Mouse (Mus musculus) heart, embryonic 12.5 days (tissue): ENCODE measurements around the gene Lactbl1. TPM values are rescaled to one million over a fixed set of nuclear protein-coding genes. Genes with fewer than 3 reads are reported as not detected.

Experiments used
- ATAC-seq: fragments of 200-750 bp; cut with Nextera tagmentation; 2 replicates; pipeline ENCODE4 v1.8.0; 2017; ENCODE audit warnings: moderate TSS enrichment, moderate library complexity; ENCODE audit not compliant: insufficient number of reproducible peaks, low FRiP score
- H3K27ac ChIP-seq: fragments of 300-500 bp; sonication (generic); 2 replicates; pipeline ENCODE4 v1.5.1; 2016; ENCODE audit warnings: mild to moderate bottlenecking, moderate library complexity; ENCODE audit not compliant: poor library complexity, severe bottlenecking
- H3K27me3 ChIP-seq: fragments of 300-500 bp; sonication (generic); replicated peaks from 2 replicates; pipeline ENCODE4 v1.6.1; 2016; ENCODE audit warnings: mild to moderate bottlenecking, moderate library complexity
- H3K36me3 ChIP-seq: fragments of 300-500 bp; sonication (generic); 2 replicates; pipeline ENCODE4 v1.6.1; 2016; ENCODE audit warnings: mild to moderate bottlenecking, moderate library complexity
- H3K4me1 ChIP-seq: fragments of 300-500 bp; sonication (generic); replicated peaks from 2 replicates; pipeline ENCODE4 v1.6.1; 2016; ENCODE audit warnings: mild to moderate bottlenecking
- H3K4me2 ChIP-seq: fragments of 300-500 bp; sonication (generic); 2 replicates; pipeline ENCODE4 v1.6.1; 2016; ENCODE audit warnings: mild to moderate bottlenecking, moderate library complexity
- H3K4me3 ChIP-seq: fragments of 300-500 bp; sonication (generic); 2 replicates; pipeline ENCODE4 v1.5.1; 2016; ENCODE audit warnings: mild to moderate bottlenecking
- H3K9ac ChIP-seq: fragments of 300-500 bp; sonication (generic); 2 replicates; pipeline ENCODE4 v1.6.1; 2016; ENCODE audit warnings: mild to moderate bottlenecking, moderate library complexity
- H3K9me3 ChIP-seq: fragments of 300-500 bp; sonication (generic); replicated peaks from 2 replicates; pipeline ENCODE4 v1.6.1; 2016; ENCODE audit warnings: mild to moderate bottlenecking, moderate library complexity
- WGBS: fragments of 180-500 bp; shearing (Covaris S2); methylation state at CpG from one replicate; pipeline ENCODE4 v1.1.7; 2016; 5-methylcytosine and 5-hydroxymethylcytosine counted together
- polyA plus RNA-seq: library from polyadenylated mRNA; unstranded; fragments of >200 nt; fragmentation: Nextera tagmentation; extraction: Ambion mirVana; gene quantifications from 2 replicates; pipeline ENCODE4 v1.2.1, GENCODE M21; 2016

Lactbl1 gene
- polyA plus RNA-seq, 1 experiment from 2014 or later, result not detected

DNA sequence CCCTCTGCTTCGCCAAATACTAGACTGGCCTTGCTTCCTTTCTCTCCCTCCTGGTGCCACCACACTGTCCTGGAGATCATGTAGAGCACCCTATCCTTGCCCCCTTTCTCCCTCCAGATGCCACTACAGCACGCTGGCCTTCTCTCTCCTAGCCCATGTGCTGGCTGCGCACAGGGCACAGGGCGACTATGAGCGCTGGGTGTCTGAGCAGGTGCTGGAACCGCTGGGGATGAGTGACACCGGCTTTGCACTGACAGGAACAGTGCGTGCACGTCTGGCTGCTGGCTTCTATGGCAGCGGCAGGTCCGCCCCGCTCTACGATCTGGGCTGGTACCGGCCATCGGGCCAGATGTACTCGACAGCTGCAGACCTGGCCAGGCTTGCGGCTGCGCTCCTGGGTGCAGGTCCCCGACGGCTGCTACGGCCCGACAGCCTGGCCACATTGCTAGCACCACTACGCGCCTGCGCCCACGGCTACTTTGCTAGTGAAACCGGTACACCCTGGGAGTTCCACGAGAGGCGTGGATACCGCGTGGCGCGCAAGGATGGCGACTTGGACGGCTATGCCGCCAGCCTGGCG, 14.7 kb downstream of the Lactbl1 start:
- WGBS, result 16% methylated on average over 37 of the region's 37 CpGs
- H3K36me3 ChIP-seq, result no peaks in the 10 kb centered on the region
- no peaks in the 10 kb centered on the region for H3K9me3 ChIP-seq
- peak overlapping the region; percentile 86 for H3K4me2 ChIP-seq
- peak overlapping the region; percentile 68 for H3K9ac ChIP-seq
- peaks cover 20% of the 10 kb centered on the region for H3K4me1 ChIP-seq
- H3K27me3 ChIP-seq, result peaks cover 52% of the 10 kb centered on the region
- no peak overlapping the region for H3K27ac ChIP-seq
- 0 out of 2 replicates have a peak, but pooled peaks have one; percentile 9 for ATAC-seq
- H3K4me3 ChIP-seq, result peak overlapping the region; percentile 54

DNA sequence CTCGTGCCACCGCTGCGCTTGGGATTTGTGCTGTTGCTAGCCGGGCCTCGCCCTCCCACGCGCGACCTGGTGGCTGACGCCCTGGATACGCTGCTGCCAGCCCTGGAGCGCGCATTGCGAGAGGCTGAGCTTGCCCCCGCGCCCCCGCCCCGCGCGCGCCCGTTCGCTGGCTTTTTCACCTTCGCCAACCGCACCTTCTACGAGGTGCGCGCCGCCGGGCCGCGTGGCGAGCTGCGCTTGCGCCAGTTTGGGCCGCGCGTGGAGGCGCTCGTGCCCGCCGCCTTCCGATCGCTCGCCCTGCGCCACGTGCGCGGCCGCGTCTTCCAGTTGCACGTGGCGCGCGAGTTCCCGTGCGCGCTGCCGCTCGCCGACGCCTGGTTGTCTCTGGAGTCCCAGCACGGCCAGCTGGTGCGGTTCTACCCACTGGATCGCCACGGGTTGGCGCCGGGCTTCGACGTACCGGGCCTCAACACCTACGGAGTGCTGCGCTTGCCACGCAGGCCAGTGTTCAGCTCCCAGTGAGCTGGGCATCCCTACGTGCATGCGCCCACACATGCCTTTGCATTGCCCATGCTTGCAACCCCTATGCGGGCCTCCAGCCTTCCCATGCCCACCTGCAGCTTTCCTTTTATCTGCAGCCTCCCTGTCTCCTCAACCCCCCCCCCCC, 15.3 kb downstream of the Lactbl1 start:
- peak overlapping the region; percentile 86 for H3K4me2 ChIP-seq
- H3K27ac ChIP-seq, result no peak overlapping the region
- no peaks in the 10 kb centered on the region for H3K36me3 ChIP-seq
- H3K9me3 ChIP-seq, result no peaks in the 10 kb centered on the region
- peaks cover 52% of the 10 kb centered on the region for H3K27me3 ChIP-seq
- 4% methylated on average over 75 of the region's 76 CpGs for WGBS
- peaks cover 20% of the 10 kb centered on the region for H3K4me1 ChIP-seq
- ATAC-seq, result peak; percentile 43; the same call in 1 of the 2 replicates
- H3K4me3 ChIP-seq, result peak overlapping the region; percentile 54
- H3K9ac ChIP-seq, result peak overlapping the region; percentile 68

DNA sequence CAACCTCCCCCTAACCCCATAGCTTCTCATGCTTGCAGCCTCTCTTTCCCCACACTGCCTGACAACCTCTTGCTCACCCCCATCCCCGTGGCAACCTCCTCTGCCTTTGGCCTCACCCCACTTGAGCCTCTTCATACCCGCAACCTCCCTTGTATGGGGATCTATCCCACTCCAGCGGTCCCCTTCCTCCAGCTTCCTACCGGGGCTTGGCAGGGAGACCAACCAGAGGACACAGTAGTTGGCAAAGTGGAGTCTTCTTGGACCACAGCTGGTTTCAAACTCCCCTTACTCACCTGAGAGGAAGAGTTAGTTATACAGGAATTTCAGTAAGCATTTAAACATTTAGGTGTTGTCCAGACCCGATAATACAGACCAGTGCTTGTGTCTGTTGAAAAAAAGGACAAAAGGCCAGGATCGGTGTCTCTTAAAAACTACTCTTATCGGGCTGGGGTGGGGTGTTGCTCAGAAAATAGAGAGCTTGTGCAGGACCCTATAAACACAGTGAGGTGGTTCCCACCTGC, 15.9 kb downstream of the Lactbl1 start:
- Histone ChIP-seq H3K9ac (no peak overlapping the region; the same call in 1 of the 2 replicates), H3K9me3 (no peaks in the 10 kb centered on the region), H3K36me3 (no peaks in the 10 kb centered on the region), H3K4me2 (peak overlapping the region; percentile 86; the same call in 1 of the 2 replicates), H3K27me3 (peaks cover 52% of the 10 kb centered on the region), H3K4me1 (peaks cover 20% of the 10 kb centered on the region), H3K27ac (no peak overlapping the region), H3K4me3 (peak overlapping the region; percentile 54; the same call in 1 of the 2 replicates)
- no peak; the same call in 1 of the 2 replicates for ATAC-seq
- 28% methylated on average over 7 of the region's 7 CpGs for WGBS

DNA sequence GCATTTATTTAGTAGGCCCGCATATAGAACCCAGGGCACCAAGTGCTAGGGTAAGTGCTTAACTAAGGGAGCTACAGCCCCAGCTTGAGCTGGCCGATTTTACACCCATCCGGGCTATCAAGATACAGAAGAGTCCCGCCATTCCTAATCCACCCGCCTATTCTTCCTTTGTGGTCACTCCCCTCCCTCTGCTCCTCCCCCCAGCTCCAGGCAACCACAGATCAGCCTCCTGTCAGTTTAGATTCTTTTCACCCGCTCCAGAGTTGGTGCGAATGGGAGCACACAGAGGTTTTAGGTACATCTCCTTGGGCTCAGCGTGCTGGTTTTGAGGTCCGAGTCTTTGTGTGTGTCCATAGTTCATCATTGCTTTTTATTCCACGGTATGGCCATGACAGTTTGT, 16.5 kb downstream of the Lactbl1 start:
- Histone ChIP-seq H3K4me3 (no peak overlapping the region), H3K27ac (no peak overlapping the region), H3K27me3 (peaks cover 52% of the 10 kb centered on the region), H3K4me1 (peaks cover 20% of the 10 kb centered on the region), H3K36me3 (no peaks in the 10 kb centered on the region), H3K4me2 (peak overlapping the region; percentile 44), H3K9me3 (no peaks in the 10 kb centered on the region), H3K9ac (no peak overlapping the region)
- WGBS, result 9% methylated on average over 10 of the region's 10 CpGs
- no peak for ATAC-seq

DNA sequence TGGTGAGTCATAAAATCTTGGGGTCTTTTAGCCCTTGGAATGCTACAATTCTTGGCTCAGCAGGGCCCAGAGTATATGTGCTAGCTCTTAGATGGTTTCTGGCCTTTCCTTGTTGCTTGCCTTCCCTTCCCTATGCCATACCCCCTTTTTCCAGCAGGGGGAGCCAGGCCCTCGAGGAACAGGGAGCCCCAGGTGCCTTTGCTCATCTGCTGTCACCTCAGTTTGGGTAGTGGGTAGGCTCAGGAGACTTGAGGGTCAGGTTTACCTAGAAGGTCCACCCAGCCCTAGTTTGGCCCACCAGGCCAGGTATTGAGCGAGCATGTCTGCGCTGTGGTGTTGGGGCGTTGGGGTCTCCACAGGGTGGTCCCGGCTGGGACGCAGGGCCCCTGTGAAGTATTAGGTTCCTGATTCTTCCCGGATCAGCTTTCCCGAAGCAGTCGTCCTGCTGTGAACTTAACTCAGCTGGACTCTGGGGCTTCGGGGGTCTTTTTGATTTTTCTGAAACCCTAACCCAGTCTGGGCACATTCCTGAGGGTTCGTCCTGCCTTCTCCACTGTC, 26.6 kb downstream of the Lactbl1 start:
- 10% methylated on average over 11 of the region's 11 CpGs for WGBS
- Histone ChIP-seq H3K36me3 (no peaks in the 10 kb centered on the region), H3K4me3 (0 out of 2 replicates have a peak overlapping the region, but pooled peaks have one; percentile 5), H3K27me3 (peaks cover 16% of the 10 kb centered on the region), H3K27ac (no peak overlapping the region), H3K9me3 (peaks cover 5% of the 10 kb centered on the region; the same call in 1 of the 2 replicates), H3K9ac (0 out of 2 replicates have a peak overlapping the region, but pooled peaks have one; percentile 23), H3K4me2 (peak overlapping the region; percentile 56), H3K4me1 (peaks cover 28% of the 10 kb centered on the region)
- no peak for ATAC-seq

DNA sequence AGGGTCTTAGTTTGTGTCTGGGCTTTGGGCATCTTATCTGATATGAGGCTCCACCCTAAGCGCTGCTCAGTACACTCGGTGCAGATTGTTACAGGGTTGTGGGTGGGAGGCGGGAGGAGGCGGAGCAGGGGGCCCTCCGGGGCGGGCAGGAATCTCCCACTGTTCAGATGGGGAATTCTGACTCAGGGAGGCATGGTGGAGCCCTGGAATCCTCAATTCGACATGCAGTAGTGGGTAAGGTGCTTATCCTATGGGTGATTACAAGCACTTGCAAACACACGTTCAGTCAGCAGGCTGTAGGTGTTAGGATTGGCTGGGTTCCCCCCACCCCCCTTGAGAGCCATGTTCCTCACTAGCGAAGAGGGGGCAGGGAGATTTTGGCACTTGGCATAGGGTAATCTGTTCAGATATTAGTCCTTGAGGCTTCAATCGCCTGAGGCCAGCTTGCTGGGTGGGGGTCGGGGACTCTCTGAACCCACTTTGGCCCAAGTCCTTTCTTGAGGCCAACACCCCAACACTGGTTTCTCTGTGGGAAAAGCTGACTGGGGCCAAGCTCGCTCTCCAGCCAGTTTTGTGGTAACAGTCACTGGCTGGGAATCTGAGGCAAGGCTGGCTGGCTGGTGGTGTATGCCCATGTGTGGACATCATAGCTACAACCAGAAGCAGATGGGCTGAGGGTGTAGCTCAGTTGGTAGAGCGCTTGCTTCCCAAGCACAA, 27.2 kb downstream of the Lactbl1 start:
- H3K27me3 ChIP-seq, result peaks cover 16% of the 10 kb centered on the region
- H3K4me3 ChIP-seq, result 0 out of 2 replicates have a peak overlapping the region, but pooled peaks have one; percentile 5
- peak overlapping the region; percentile 56 for H3K4me2 ChIP-seq
- H3K27ac ChIP-seq, result no peak overlapping the region
- WGBS, result 26% methylated on average over 13 of the region's 13 CpGs
- peaks cover 5% of the 10 kb centered on the region; the same call in 1 of the 2 replicates for H3K9me3 ChIP-seq
- ATAC-seq, result no peak
- 0 out of 2 replicates have a peak overlapping the region, but pooled peaks have one; percentile 23 for H3K9ac ChIP-seq
- peaks cover 28% of the 10 kb centered on the region for H3K4me1 ChIP-seq
- H3K36me3 ChIP-seq, result no peaks in the 10 kb centered on the region

DNA sequence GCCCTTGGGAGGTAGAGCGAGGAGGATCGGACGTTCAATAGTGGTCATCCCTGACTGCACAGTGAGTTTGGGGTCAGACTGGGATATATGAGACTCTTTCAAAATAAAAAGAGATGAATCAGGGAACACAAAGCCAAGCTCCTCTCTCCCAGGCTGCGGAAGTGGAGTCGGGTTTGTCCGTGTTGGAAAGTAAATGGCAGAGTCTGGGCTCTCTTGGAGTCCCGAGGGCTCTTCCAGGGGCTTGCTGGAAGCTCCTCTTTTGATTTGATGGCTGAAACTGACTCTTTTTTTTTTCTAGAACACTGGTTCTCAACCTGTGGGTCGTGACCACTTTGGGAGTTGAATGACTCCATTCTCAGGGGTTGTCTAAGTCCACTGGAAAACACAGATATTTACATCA, 27.8 kb downstream of the Lactbl1 start:
- ATAC-seq, result no peak
- Histone ChIP-seq H3K4me3 (no peak overlapping the region), H3K4me2 (no peak overlapping the region), H3K9me3 (peaks cover 5% of the 10 kb centered on the region; the same call in 1 of the 2 replicates), H3K4me1 (peaks cover 28% of the 10 kb centered on the region), H3K9ac (no peak overlapping the region), H3K27ac (no peak overlapping the region), H3K27me3 (peaks cover 16% of the 10 kb centered on the region), H3K36me3 (no peaks in the 10 kb centered on the region)
- 83% methylated on average over 8 of the region's 8 CpGs for WGBS

DNA sequence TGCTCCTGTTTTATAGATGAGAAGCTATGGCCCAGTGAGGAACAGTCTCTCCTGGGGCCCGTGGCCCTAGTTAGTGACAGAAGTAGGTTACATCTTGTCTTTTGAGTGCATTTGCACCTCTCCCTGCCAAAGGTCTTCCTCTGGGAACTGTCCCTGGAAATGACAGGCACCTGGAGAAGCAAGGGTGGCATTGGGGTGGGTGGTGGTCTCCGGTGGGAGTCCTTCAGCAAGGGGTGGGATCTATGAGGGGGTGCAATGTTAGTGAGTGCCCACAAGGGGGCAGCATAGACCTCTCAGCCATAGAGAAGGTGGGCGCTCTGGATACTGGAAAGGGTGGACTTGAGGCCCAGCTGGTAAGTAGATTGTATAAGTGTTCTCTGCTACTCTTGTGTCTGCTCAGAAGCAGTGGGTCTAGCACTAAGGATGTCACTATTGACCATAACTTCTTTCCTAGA, 29.0 kb downstream of the Lactbl1 start:
- Histone ChIP-seq H3K9me3 (peaks cover 5% of the 10 kb centered on the region; the same call in 1 of the 2 replicates), H3K4me1 (peaks cover 28% of the 10 kb centered on the region), H3K4me2 (no peak overlapping the region), H3K27me3 (peaks cover 22% of the 10 kb centered on the region), H3K27ac (no peak overlapping the region), H3K36me3 (no peaks in the 10 kb centered on the region), H3K9ac (no peak overlapping the region), H3K4me3 (no peak overlapping the region)
- ATAC-seq, result no peak
- 60% methylated on average over 3 of the region's 3 CpGs for WGBS

DNA sequence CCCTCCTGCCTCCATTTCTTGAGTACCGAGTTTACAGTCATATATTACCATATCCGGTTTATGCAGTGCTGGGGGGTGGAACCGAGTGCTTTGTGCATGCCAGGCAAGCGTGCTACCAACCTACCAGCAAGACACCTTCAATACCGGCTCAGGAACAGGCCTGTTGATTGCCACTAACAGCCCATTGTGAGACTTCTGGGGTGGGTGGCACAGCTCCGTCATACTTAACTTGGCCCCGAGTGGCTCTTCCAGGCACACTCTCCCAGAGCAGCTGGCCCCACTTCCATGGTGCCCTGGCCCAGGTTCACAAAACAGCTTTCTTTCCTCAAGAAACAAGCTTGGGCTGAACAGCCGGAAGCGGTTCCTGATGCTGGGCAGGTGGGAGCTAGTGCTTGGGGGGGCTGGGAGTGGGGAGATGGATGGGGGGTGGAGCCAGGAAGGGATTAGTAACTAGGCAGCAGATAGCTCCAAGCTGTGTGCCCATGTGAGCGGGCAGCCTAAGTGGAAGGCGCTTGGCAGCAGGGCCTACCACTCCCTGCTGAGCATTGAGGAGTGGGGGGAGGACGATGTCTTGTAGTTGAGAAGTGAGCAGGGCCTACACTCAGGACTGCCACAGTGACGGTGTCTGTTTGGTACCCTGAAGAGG, 29.6 kb downstream of the Lactbl1 start:
- WGBS, result 75% methylated on average over 13 of the region's 13 CpGs
- H3K4me3 ChIP-seq, result no peak overlapping the region
- H3K36me3 ChIP-seq, result no peaks in the 10 kb centered on the region
- peaks cover 22% of the 10 kb centered on the region for H3K27me3 ChIP-seq
- H3K4me2 ChIP-seq, result no peak overlapping the region
- peak; percentile 10; the same call in 1 of the 2 replicates for ATAC-seq
- H3K27ac ChIP-seq, result 0 out of 2 replicates have a peak overlapping the region, but pooled peaks have one; percentile 50
- H3K4me1 ChIP-seq, result peaks cover 28% of the 10 kb centered on the region
- no peak overlapping the region for H3K9ac ChIP-seq
- peaks cover 2% of the 10 kb centered on the region; the same call in 1 of the 2 replicates for H3K9me3 ChIP-seq

DNA sequence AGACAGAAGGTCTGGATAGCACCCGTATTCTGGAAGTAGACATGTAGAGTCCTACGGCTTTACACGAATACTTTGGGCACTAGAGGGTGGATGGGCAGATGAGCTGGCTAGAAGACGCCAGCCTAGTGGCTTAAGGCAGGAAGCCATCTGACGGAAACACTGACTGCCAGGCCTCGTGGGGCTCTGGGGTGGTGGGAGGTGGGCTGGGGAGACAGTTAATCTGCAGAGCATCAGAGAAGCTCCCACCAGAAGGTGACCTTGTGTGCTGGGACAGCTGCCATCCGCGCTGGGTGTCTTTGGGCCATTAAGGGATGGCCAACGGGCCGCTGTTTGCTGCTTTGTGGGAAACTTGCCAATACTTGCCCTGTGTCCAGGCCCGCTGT, 30.1 kb downstream of the Lactbl1 start:
- H3K4me2 ChIP-seq, result no peak overlapping the region
- no peaks in the 10 kb centered on the region for H3K36me3 ChIP-seq
- H3K9ac ChIP-seq, result no peak overlapping the region
- no peaks in the 10 kb centered on the region for H3K9me3 ChIP-seq
- ATAC-seq, result peak; percentile 28
- H3K4me1 ChIP-seq, result peaks cover 28% of the 10 kb centered on the region
- WGBS, result 63% methylated on average over 11 of the region's 11 CpGs
- peak overlapping the region; percentile 50; the same call in 1 of the 2 replicates for H3K27ac ChIP-seq
- no peak overlapping the region for H3K4me3 ChIP-seq
- H3K27me3 ChIP-seq, result peaks cover 22% of the 10 kb centered on the region
